Mouse (Mus musculus): ENCODE results near the gene Dph7. TPM values are rescaled to one million over a fixed set of nuclear protein-coding genes. Genes with fewer than 3 reads are reported as not detected.

Gene Dph7
- 36.3 and 41.8 TPM in 2 replicates for polyA plus RNA-seq (2015; fragmentation: Nextera tagmentation; extraction: Ambion mirVana)

DNA sequence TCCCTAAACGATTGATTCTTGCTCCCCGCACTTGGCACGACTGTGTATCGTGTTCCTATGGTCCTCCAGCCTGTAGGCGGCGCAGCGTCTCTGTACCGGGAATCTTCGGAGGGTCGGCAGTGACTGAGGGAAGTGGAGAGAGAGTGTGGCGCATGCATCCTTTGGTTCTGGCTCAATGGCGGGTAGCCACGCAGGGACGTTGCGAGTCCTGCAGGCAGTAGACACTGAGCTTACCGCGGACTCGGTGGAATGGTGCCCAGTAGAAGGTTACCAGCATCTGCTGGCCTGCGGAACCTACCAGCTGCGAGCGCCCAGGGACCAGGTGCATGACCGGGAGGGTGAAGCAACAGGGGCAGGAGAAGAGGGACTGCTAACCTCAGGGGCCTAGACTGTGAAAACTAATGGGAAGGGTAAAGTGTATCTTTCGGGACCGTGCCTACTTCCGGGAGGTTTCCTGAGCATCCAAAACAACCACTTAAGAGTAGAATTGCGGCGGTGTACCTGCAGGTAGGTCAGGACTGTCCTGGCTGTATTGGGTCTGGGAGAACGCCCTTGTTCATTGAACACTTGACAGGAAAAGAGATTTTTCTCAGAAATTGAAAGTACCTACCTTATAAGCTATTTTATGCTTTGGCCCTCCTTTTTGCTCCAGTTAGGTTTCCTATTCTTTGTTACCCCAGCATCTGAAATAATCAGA lies at the start of gene Dph7:
Gene Dph7 (plus strand): TSS at position 97 of the 697 bp plus-strand sequence.
- Histone ChIP-seq H3K9ac (replicated peaks) (peak within 1 kb of the TSS; percentile 90), H3K4me2 (replicated peaks) (peak within 1 kb of the TSS; percentile 74), H3K27me3 (no peaks in the 10 kb centered on the region), H3K36me3 (peaks cover 55% of the 10 kb centered on the region), H3K27ac (no peak within 1 kb of the TSS), H3K9me3 (no peaks in the 10 kb centered on the region), H3K4me1 (replicated peaks) (peaks cover 16% of the 10 kb centered on the region), H3K4me3 (replicated peaks) (peak within 1 kb of the TSS; percentile 91)
- ATAC-seq: peak; percentile 96
- under 1% methylated on average over 28 of the region's 28 CpGs for WGBS

- no peaks in the 10 kb centered on the region for H3K27me3 ChIP-seq
- H3K27ac ChIP-seq: no peak overlapping the region
- H3K36me3 ChIP-seq: peaks cover 7% of the 10 kb centered on the region; the same call in 1 of the 2 replicates
- no peak overlapping the region for H3K4me3 ChIP-seq (replicated peaks)
- H3K9ac ChIP-seq (replicated peaks): no peak overlapping the region
- peaks cover 10% of the 10 kb centered on the region for H3K4me1 ChIP-seq (replicated peaks)
- no peak overlapping the region for H3K4me2 ChIP-seq (replicated peaks)
- no peaks in the 10 kb centered on the region for H3K9me3 ChIP-seq
- no peak for ATAC-seq
These were observed 49.6 kb upstream of the Dph7 start for GRCm38 (mm10) chr2:24912589-24912988.

GRCm38 (mm10) chr2:24914762-24915161 lies 47.4 kb upstream of the Dph7 start:
- WGBS: 82% methylated on average over 3 of the region's 3 CpGs
- H3K4me2 ChIP-seq (replicated peaks): no peak overlapping the region
- no peak overlapping the region for H3K4me3 ChIP-seq (replicated peaks)
- no peaks in the 10 kb centered on the region for H3K27me3 ChIP-seq
- no peak overlapping the region for H3K9ac ChIP-seq (replicated peaks)
- no peak overlapping the region for H3K27ac ChIP-seq
- H3K9me3 ChIP-seq: no peaks in the 10 kb centered on the region
- no peak for ATAC-seq
- peaks cover 7% of the 10 kb centered on the region; the same call in 1 of the 2 replicates for H3K36me3 ChIP-seq
- peaks cover 16% of the 10 kb centered on the region for H3K4me1 ChIP-seq (replicated peaks)

GRCm38 (mm10) chr2:24918930-24919838 lies 43.0 kb upstream of the Dph7 start, which contains the start of gene Ehmt1:
Gene Ehmt1, minus strand, starts transcription at chr2:24919614.
- WGBS: under 1% methylated on average over 108 of the region's 112 CpGs
- Histone ChIP-seq H3K27me3 (no peaks in the 10 kb centered on the region), H3K9ac (replicated peaks) (peak within 1 kb of the TSS; percentile 97), H3K27ac (peak within 1 kb of the TSS; percentile 98), H3K4me2 (replicated peaks) (peak within 1 kb of the TSS; percentile 73), H3K36me3 (no peaks in the 10 kb centered on the region), H3K4me3 (replicated peaks) (peak within 1 kb of the TSS; percentile 89), H3K4me1 (replicated peaks) (peaks cover 16% of the 10 kb centered on the region), H3K9me3 (no peaks in the 10 kb centered on the region)
- peak; percentile 99 for ATAC-seq

DNA sequence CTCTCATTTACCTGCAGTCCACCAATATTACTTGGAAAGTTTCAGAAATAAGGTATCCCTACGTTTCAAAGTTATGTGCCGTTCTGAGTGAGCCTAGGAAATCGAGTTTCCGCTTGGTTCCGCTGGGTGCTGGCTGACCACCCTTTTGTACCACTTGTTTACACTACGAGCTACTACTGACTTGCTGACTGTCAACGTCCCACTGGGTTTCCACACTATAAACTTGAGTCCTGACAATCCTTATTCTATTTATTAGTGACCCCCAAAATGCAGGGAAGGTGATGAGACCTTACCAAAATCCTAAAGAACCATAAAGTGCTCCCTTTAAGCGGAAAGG lies 42.4 kb upstream of the Dph7 start:
- H3K9me3 ChIP-seq: no peaks in the 10 kb centered on the region
- 9% methylated on average over 8 of the region's 8 CpGs for WGBS
- peak overlapping the region; percentile 97 for H3K9ac ChIP-seq (replicated peaks)
- H3K4me3 ChIP-seq (replicated peaks): peak overlapping the region; percentile 89
- peak; percentile 70 for ATAC-seq
- H3K27ac ChIP-seq: peak overlapping the region; percentile 98
- peaks cover 16% of the 10 kb centered on the region for H3K4me1 ChIP-seq (replicated peaks)
- peak overlapping the region; percentile 73 for H3K4me2 ChIP-seq (replicated peaks)
- no peaks in the 10 kb centered on the region for H3K27me3 ChIP-seq
- H3K36me3 ChIP-seq: no peaks in the 10 kb centered on the region

DNA sequence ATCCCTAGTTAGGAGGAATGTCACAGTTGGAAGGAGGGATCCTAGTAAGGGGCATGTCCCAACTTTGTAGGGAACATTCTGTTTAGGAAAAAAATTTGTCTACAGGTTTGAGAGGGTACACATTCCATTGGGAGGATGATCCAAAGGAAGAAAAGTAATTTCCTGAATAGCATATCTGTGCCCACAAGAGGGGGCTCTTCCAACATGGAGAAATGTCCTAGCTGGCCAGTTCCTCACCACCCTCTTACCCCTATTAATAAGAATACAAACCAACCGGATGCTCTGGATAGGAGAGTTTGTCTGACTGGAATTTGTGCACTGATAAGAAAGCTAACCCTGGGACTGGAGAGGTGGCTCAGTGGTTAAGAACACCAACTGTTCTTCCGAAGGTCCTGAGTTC lies 38.6 kb upstream of the Dph7 start:
- Histone ChIP-seq H3K4me1 (replicated peaks) (no peaks in the 10 kb centered on the region), H3K36me3 (peaks cover 5% of the 10 kb centered on the region; the same call in 1 of the 2 replicates), H3K27me3 (no peaks in the 10 kb centered on the region), H3K9ac (replicated peaks) (no peak overlapping the region), H3K4me3 (replicated peaks) (no peak overlapping the region), H3K9me3 (no peaks in the 10 kb centered on the region), H3K4me2 (replicated peaks) (no peak overlapping the region), H3K27ac (no peak overlapping the region)
- WGBS: 66% methylated on average over 2 of the region's 2 CpGs
- no peak for ATAC-seq

DNA sequence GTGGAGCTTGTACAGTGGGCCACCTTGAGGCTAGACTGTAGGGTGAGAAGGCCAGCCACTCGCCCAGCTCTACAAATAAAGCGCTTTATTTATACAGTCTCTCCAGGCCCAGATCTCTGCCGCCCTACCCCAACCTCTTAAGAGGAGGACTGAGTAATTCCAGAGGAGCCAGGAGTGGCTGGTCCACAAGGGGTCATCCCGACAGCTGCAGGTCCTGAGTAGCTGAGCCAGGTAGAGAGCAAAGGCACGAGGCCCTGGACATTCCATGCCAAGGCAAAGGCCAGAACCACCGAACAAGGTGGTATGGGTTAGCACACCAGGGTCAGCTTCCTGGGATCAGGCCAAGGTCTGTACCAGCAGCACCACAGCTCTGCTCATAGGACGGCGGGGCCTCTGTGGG lies 36.9 kb upstream of the Dph7 start:
- Histone ChIP-seq H3K4me2 (replicated peaks) (no peak overlapping the region), H3K27ac (no peak overlapping the region), H3K27me3 (no peaks in the 10 kb centered on the region), H3K9ac (replicated peaks) (no peak overlapping the region), H3K4me3 (replicated peaks) (no peak overlapping the region), H3K9me3 (no peaks in the 10 kb centered on the region), H3K4me1 (replicated peaks) (no peaks in the 10 kb centered on the region), H3K36me3 (peaks cover 5% of the 10 kb centered on the region; the same call in 1 of the 2 replicates)
- WGBS: 85% methylated on average over 8 of the region's 8 CpGs
- ATAC-seq: no peak

- H3K9ac ChIP-seq (replicated peaks): no peak overlapping the region
- no peak overlapping the region for H3K4me2 ChIP-seq (replicated peaks)
- no peaks in the 10 kb centered on the region for H3K9me3 ChIP-seq
- H3K4me1 ChIP-seq (replicated peaks): no peaks in the 10 kb centered on the region
- H3K27ac ChIP-seq: no peak overlapping the region
- no peak overlapping the region for H3K4me3 ChIP-seq (replicated peaks)
- peaks cover 5% of the 10 kb centered on the region; the same call in 1 of the 2 replicates for H3K36me3 ChIP-seq
- no peaks in the 10 kb centered on the region for H3K27me3 ChIP-seq
- 85% methylated on average over 9 of the region's 9 CpGs for WGBS
- ATAC-seq: no peak; the same call in 1 of the 2 replicates
These were observed 35.7 kb upstream of the Dph7 start for GRCm38 (mm10) chr2:24926345-24926964.

DNA sequence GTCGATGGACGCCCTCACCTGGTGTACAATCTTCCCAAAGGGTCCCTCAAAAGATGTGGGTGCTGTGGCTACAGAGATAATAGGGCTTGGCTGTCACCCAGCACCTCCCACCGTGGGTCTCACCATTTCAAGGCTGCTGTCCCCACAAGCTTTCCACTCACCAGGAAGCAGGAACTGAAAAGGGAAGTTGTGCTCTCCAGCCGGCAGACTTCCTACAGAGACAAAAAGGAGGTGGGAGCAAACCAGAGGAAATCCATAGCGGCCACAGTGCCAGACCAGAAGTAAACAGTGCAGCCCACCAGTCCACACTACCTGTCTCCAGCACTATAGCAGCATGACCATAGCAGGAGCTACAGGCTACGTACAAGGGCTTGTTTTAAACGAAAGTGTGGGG lies 35.2 kb upstream of the Dph7 start:
- H3K27ac ChIP-seq: no peak overlapping the region
- H3K36me3 ChIP-seq: peaks cover 5% of the 10 kb centered on the region; the same call in 1 of the 2 replicates
- no peak overlapping the region for H3K4me3 ChIP-seq (replicated peaks)
- H3K27me3 ChIP-seq: no peaks in the 10 kb centered on the region
- H3K9ac ChIP-seq (replicated peaks): no peak overlapping the region
- no peak overlapping the region for H3K4me2 ChIP-seq (replicated peaks)
- no peaks in the 10 kb centered on the region for H3K4me1 ChIP-seq (replicated peaks)
- WGBS: 80% methylated on average over 7 of the region's 7 CpGs
- H3K9me3 ChIP-seq: no peaks in the 10 kb centered on the region
- ATAC-seq: no peak

GRCm38 (mm10) chr2:24927810-24928479 lies 34.3 kb upstream of the Dph7 start:
- Histone ChIP-seq H3K4me1 (replicated peaks) (no peaks in the 10 kb centered on the region), H3K27me3 (no peaks in the 10 kb centered on the region), H3K36me3 (peaks cover 5% of the 10 kb centered on the region; the same call in 1 of the 2 replicates), H3K4me2 (replicated peaks) (no peak overlapping the region), H3K27ac (no peak overlapping the region), H3K9ac (replicated peaks) (no peak overlapping the region), H3K4me3 (replicated peaks) (no peak overlapping the region), H3K9me3 (no peaks in the 10 kb centered on the region)
- WGBS: 69% methylated on average over 4 of the region's 4 CpGs
- no peak for ATAC-seq

- peaks cover 5% of the 10 kb centered on the region; the same call in 1 of the 2 replicates for H3K36me3 ChIP-seq
- no peak overlapping the region for H3K9ac ChIP-seq (replicated peaks)
- H3K4me3 ChIP-seq (replicated peaks): no peak overlapping the region
- 61% methylated on average over 2 of the region's 2 CpGs for WGBS
- no peak for ATAC-seq
- H3K4me1 ChIP-seq (replicated peaks): peaks cover 4% of the 10 kb centered on the region; the same call in 1 of the 2 replicates
- H3K27ac ChIP-seq: no peak overlapping the region
- no peaks in the 10 kb centered on the region for H3K9me3 ChIP-seq
- no peak overlapping the region for H3K4me2 ChIP-seq (replicated peaks)
- peaks cover 8% of the 10 kb centered on the region for H3K27me3 ChIP-seq
These were observed 33.1 kb upstream of the Dph7 start for GRCm38 (mm10) chr2:24929119-24929518.
